Mouse (Mus musculus): Measurements from ENCODE around the gene Olfr332.
"Not testable (repeated sequence)": the region's sequence is repeated elsewhere in the genome, so short reads cannot be mapped to it uniquely, and the experiment has no call there.

- TF ChIP-seq POLR2A, CTCF (IDR thresholded peaks at IDR 0.05; ENCODE audit: extremely low read depth, insufficient read depth, low read length): not testable (repeated sequence)
Measured at GRCm38 (mm10) chr11:58519756-58520155, 27.4 kb upstream of the Olfr332 start.
